Mouse (Mus musculus) E14TG2a.4 (cell line): ENCODE measurements around the gene Slc39a11.

Experiments
- H3K27me3 ChIP-seq: 2 replicates; pipeline ENCODE4 v1.6.1; 2014; ENCODE audit warnings: low read length, control low read depth; ENCODE audit not compliant: insufficient read depth
- H3K36me3 ChIP-seq: 2 replicates; pipeline ENCODE4 v1.6.1; 2014; ENCODE audit warnings: low read length, control low read depth; ENCODE audit not compliant: insufficient read depth
- H3K4me1 ChIP-seq: replicated peaks from 2 replicates; pipeline ENCODE4 v1.6.1; 2014; ENCODE audit warnings: low read depth, low read length, control low read depth
- H3K4me3 ChIP-seq: replicated peaks from 2 replicates; pipeline ENCODE4 v1.5.1; 2014; ENCODE audit warnings: mild to moderate bottlenecking, low read length
- H3K9me3 ChIP-seq: 2 replicates; pipeline ENCODE4 v1.6.1; 2014; ENCODE audit warnings: low read length, control low read depth
- CTCF ChIP-seq: conservative IDR thresholded peaks from 2 replicates; pipeline ENCODE4 v1.5.1; 2014; ENCODE audit warnings: low read length
- NANOG ChIP-seq: IDR thresholded peaks from 2 replicates; pipeline ENCODE4 v1.6.1; 2014; ENCODE audit warnings: borderline replicate concordance, low read length, mixed read lengths
- POU5F1 ChIP-seq: IDR thresholded peaks from 2 replicates; pipeline ENCODE4 v1.6.1; 2014; ENCODE audit warnings: low read length, borderline replicate concordance

Slc39a11 gene

DNA sequence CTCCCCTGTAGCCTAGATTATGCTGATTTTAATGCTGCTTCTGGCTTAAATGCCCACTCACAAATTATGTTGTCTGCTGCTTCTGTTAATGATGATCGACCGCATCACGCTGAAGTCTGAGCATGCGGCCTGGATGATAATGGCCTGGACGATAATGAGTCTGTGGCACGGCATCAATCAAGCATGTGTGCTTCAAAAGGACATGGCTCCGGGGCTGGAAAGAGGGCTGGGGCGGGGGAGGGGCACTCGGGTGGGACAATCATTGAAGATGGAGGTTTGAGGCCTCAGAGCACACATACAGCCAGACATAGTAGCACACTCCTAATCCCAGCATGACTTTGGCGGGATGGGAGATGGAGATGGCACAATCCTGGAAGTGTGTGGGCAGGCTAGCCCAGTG lies 350.4 kb downstream of the Slc39a11 start:
- no peak overlapping the region for H3K4me3 ChIP-seq
- H3K36me3 ChIP-seq: no peaks in the 10 kb centered on the region
- no peaks in the 10 kb centered on the region for H3K27me3 ChIP-seq
- TF ChIP-seq CTCF (no peak), POU5F1 (no peak), NANOG (no peak)
- H3K9me3 ChIP-seq: peaks cover 7% of the 10 kb centered on the region; the same call in 1 of the 2 replicates
- peaks cover 12% of the 10 kb centered on the region for H3K4me1 ChIP-seq

DNA sequence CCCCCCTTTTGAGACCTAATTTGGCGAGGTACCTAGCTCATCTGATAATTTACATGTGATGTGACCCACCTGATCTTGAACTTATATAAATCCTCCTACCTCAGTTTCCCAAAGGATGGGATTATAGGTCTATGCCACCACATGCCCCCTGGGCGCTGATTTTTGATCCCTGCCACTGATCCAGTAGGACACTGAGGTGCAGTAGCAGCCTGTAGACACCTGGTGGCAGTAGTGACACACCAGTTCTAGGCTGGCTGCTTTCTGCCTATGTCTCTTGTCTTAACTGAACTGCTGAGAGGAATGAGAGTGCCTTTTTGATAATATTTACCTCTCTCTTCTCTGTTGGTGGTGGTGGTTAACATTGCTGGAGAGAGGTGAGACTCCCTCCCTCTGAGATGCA lies 352.1 kb downstream of the Slc39a11 start:
- Histone ChIP-seq H3K9me3 (peaks cover 7% of the 10 kb centered on the region; the same call in 1 of the 2 replicates), H3K36me3 (no peaks in the 10 kb centered on the region), H3K4me1 (peaks cover 14% of the 10 kb centered on the region), H3K27me3 (peaks cover 2% of the 10 kb centered on the region; the same call in 1 of the 2 replicates), H3K4me3 (no peak overlapping the region)
- TF ChIP-seq NANOG (no peak), CTCF (peak; percentile 86)

GRCm38 (mm10) chr11:113296912-113297625 lies 352.8 kb downstream of the Slc39a11 start:
- H3K4me3 ChIP-seq: no peak overlapping the region
- peaks cover 14% of the 10 kb centered on the region for H3K4me1 ChIP-seq
- TF ChIP-seq CTCF (no peak), POU5F1 (no peak), NANOG (no peak)
- peaks cover 7% of the 10 kb centered on the region; the same call in 1 of the 2 replicates for H3K9me3 ChIP-seq
- H3K36me3 ChIP-seq: no peaks in the 10 kb centered on the region
- peaks cover 2% of the 10 kb centered on the region; the same call in 1 of the 2 replicates for H3K27me3 ChIP-seq

- Histone ChIP-seq H3K4me3 (no peak overlapping the region), H3K9me3 (peaks cover 7% of the 10 kb centered on the region; the same call in 1 of the 2 replicates), H3K36me3 (no peaks in the 10 kb centered on the region), H3K27me3 (peaks cover 2% of the 10 kb centered on the region; the same call in 1 of the 2 replicates), H3K4me1 (peaks cover 21% of the 10 kb centered on the region)
- TF ChIP-seq CTCF (peak; percentile 75), POU5F1 (no peak), NANOG (no peak)
These were observed 353.7 kb downstream of the Slc39a11 start for GRCm38 (mm10) chr11:113296162-113296561.

- no peak overlapping the region for H3K4me3 ChIP-seq
- H3K36me3 ChIP-seq: no peaks in the 10 kb centered on the region
- TF ChIP-seq POU5F1: no peak
- TF ChIP-seq CTCF: no peak
- TF ChIP-seq NANOG: no peak
- H3K27me3 ChIP-seq: peaks cover 7% of the 10 kb centered on the region
- H3K9me3 ChIP-seq: no peaks in the 10 kb centered on the region
- peaks cover 28% of the 10 kb centered on the region for H3K4me1 ChIP-seq
These were observed 355.4 kb downstream of the Slc39a11 start for GRCm38 (mm10) chr11:113294518-113294917.

DNA sequence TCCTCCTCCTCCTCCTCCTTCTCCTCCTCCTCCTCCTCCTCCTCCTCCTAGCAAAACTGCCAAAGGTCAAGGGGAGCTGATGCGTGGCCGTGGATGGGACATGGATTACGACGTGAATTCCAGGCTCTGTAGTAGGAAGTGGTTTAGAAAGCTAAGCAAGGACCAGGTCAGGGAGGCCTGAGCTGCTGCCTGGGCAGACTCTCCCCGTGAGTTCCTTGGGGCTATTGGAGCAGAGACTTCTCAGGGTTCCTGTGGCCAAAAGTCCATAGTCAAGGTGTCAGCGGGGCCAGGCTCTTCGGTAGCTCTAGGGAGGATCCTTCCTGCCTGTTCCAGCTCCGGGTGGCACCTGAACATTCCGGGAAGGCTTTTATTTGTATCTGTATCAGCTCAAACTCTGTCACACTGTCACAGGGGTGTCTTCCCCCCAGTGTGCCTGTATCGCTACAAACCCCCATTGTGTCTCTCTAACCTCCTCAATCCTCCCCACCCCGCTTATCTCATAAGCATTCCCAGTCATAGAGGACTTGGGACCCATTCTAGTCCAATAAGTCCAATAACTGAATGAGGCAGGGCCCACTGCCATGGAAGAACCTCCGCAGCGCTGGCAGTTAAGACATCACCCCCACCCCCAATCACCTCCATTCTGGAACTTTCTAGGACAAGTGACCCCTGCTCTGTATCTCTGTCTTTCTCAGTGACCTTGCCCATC lies 356.8 kb downstream of the Slc39a11 start:
- no peaks in the 10 kb centered on the region for H3K36me3 ChIP-seq
- TF ChIP-seq NANOG (no peak), CTCF (no peak), POU5F1 (no peak)
- H3K4me1 ChIP-seq: peaks cover 20% of the 10 kb centered on the region
- H3K27me3 ChIP-seq: peaks cover 7% of the 10 kb centered on the region
- H3K9me3 ChIP-seq: no peaks in the 10 kb centered on the region
- H3K4me3 ChIP-seq: no peak overlapping the region

DNA sequence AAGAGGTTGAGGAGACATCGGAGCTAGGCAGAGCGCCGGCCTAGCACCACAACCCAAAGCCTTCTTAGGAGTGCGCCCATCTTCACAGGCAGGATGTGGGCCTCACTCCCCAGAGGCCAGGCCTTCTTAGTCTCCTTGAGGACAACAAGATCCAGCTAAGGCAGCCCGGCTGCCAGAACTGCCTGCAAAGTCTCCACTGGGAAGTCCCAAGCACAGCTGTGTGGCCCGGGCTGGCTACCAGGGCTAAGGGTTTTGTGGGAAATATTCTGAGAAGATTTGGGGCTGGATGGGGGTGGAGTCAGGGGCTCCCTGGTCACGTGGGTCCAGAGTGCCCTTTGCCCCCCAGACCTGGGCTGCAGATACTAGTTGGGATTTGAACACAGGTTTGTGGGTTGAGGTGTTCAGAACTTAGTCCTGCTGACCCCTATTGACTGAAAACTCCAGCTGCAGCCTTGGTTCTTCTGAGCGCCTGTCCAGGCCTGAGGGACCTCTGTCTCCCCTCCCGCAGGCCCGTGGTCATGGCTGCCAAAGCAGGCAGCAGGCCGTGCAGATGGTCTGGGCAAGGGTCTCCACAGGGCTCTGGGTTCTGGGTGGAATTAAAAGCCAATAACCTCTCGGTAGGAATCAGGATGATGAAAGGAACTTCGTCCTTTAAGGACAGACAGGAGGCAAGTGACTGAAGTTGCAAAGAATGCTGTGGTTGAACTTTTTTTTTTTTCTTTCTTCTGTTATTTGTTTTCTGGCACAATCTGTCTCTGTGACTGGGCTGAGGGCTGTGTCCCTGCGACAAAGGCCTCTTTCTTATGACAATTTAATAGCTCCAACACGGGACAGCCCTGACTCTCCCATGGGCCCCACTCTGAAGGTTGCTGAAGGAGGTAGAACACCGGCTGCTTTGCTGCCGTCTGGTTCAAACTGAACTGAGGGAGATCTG lies 357.8 kb downstream of the Slc39a11 start:
- Histone ChIP-seq H3K27me3 (peaks cover 7% of the 10 kb centered on the region), H3K36me3 (no peaks in the 10 kb centered on the region), H3K9me3 (no peaks in the 10 kb centered on the region), H3K4me1 (peaks cover 20% of the 10 kb centered on the region), H3K4me3 (no peak overlapping the region)
- TF ChIP-seq POU5F1 (no peak), CTCF (no peak), NANOG (no peak)

DNA sequence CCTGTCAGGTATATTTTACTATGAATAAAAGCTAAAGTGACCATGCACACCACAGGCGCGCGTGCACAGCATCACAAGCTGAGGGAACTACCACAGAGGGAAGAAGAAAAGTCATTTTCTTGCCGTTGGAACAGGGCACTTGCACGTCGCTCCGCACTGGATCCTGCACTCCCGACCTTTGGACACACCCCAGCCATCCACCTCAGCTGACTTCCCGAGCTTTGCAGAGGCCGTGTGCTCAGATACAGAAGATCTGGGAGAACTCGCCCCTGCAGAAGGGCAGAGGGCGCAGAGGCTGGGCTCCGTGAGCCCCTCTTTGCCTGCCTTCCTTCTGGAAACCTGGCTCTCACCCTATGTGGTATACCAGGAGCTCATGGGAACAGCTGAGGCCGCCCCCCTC lies 359.0 kb downstream of the Slc39a11 start:
- Histone ChIP-seq H3K27me3 (peaks cover 7% of the 10 kb centered on the region), H3K9me3 (no peaks in the 10 kb centered on the region), H3K4me1 (peaks cover 22% of the 10 kb centered on the region), H3K4me3 (peak overlapping the region; percentile 46; the same call in 1 of the 2 replicates), H3K36me3 (no peaks in the 10 kb centered on the region)
- TF ChIP-seq NANOG: no peak
- TF ChIP-seq CTCF: no peak
- TF ChIP-seq POU5F1: no peak
